Mouse (Mus musculus) kidney, adult 18-20 months (tissue): Measurements from ENCODE around the gene Krt27.

ENCODE experiments used
- DNase-seq: peaks from one replicate; pipeline ENCODE4 v3.0.0; 2021

The Krt27 gene

DNA sequence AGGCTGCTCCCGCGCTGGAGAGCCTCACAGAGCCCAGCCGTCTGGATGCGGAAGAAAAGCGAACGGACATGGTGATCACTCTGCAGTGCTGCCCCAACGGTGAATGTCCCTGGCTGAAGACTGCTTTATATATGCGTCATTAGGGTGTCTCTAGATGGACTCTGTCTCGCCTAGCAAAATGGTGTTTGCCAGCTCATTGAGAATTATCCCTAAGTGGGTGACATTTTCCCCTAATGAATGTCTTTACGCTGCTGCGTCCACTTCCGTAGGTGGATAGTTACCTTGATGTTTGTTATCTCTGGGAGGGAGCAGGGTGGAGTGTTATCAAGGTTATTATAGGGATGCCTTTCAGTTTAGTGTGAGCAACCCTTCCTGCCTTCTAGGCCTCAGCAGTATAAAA, at the start of gene Krt27:
Gene Krt27 (minus strand): TSS at position 101 of the 400 bp plus-strand sequence.
- no peak for DNase-seq

DNA sequence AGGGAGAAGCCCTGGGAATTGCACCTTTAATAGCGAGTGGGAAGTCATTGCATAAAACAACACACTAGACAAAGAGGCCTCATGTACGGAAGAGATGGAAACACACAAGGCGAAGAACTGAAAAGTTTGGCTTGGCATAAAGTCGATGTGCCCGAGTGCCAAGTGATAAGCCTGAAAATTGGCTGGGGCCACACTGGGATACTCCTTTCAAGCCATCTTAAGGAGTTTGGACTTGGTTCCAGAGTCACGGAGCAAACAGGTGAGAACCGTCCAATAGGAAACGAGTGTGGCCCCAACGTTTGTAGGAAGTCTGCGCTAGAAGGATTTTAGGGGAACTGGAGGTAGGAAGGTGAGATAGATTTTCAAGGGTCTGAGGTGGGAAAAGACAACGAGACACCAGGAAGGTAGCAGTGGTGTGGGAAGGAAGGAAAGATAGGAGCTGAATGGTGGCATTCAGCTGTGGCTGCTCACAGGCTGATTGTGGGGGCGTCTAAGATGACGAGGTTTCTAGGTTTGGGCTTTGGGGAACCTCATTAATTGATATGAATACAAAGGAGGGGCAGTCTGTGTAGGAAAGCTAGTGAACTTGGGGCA, 49.1 kb upstream of the Krt27 start:
- no peak for DNase-seq

DNA sequence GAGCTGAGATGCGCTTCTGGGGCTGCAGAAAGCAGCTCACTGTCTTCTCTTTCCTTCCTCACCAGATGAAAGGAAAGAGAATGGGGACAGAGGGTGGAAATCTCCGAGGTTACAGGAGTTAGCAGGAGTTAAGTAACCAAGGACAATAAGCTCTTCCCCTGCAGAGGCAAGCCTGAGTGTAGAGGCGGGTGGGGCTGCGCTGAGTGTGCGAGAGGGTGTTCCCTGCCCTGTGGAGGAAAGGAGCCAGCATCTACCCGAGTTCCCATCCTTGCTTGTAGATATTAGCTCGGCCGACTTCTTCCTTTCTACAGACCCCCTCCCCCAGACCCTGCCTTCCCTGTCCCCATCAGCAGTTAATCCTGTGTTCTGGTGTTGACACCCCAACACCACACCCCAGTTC, 47.9 kb upstream of the Krt27 start:
- no peak for DNase-seq

DNA sequence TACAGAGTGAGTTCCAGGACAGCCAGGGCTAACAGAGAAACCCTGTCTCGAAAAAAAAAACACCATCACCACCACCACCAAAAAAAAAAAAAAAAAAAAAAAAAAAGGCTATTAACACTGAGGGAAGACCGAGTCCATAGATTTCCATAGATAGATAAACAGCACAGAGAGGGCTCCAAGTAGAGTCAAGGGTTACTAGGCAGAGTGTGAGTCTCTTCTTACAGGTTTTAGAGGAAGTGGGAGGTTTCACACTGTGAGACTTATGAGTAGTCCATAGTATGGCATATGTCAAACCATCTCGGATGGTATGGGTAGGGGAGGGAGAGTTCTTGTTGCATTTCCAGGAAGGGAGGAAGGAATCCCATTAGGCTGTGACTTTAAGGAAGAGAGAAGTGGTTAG, 47.2 kb upstream of the Krt27 start:
- DNase-seq, result no peak

DNA sequence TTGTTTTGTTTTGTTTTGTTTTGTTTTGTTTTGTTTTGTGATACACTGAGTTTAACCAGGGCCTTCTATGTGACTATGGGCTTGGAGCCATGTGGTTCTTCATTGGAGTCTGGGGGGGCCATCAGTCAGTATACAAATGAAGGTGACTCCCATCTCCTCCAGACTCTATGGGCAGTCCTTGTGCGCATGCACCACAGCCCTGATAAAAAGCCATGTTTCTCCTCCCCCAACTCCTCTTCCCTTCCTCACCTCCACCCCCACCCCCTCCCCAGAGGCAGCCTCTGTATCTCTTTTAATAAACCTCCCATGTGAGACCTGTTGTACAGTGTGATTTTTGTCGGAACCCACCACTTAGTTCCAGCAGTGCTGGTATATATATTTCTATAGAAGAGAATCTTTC, 45.8 kb upstream of the Krt27 start:
- no peak for DNase-seq

DNA sequence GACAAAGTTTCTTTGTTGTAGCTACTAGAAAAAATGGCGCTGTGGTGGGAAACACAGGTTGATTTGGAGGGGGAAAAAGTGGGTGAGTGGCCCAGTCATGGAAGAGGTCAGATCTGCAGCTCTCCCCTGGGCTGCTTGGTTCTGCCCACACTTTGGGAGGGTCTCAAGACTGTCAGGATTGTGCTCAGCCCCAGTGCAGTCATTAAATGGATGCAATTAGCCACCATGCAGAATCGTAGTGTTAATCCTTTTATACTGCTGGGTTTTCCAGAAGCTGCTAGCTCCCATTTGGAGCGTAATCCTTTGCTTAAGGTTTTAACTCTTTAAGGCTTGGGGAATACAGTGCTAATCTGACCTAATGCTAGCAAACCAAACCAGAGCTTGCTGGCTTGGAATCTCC, 45.1 kb upstream of the Krt27 start:
- no peak for DNase-seq

DNA sequence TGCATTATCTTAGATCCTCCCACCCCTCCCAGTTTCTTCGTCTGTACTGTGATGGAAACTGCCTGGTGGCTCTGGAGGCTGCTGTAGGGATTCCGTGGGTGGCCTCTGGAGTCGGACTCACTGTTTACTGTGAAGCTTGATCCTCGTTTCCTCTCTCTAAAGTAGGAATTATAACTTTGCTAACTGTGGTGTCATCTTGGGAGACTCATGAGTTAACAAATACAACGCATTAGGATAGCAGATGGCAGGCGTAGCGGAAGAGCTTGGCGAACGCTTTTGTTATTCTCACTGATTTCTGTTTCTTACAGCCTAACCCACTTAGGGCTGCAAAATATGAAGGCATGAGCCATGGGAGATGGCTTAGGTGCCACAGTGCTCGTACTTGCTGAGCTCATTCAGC, 41.6 kb upstream of the Krt27 start:
- no peak for DNase-seq

DNA sequence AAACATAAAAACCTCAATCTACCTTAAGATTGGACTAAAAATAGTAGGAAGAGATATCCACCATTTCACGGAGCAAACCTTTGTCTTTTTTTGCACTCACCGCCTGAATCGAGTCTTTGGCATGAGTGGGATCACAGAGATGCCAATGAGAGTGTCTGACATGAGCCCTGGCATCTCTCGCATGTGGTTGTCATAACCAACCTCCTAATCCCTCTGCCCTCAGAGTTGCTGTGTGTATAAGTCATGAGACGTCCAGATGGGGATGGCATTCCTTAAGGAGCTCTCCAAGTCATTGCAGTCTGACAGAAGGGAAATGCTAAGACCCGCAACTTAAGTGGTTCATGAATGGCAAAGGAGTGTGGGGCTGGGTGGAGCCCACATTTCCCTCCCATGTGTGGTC, 40.5 kb upstream of the Krt27 start:
- no peak for DNase-seq

DNA sequence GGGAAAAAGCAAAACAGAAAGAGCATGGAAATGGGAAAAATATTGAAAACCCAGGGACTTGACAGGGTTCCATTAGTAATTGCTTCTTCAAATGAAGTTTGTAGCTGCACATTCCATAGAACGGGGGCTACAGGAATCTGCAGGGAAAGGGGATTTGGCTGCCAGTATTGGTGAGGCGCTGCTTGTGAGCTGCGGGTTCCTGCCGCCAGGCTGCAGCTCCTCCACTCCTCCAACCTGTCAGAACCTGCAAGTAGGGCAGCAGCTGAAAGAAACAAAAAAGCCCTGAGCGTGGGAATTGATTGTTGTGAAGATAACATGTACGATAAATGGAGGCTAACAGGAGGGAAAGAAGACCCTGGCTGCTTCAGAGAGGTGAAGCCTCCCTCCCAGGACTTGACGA, 40.0 kb upstream of the Krt27 start:
- DNase-seq, result no peak

DNA sequence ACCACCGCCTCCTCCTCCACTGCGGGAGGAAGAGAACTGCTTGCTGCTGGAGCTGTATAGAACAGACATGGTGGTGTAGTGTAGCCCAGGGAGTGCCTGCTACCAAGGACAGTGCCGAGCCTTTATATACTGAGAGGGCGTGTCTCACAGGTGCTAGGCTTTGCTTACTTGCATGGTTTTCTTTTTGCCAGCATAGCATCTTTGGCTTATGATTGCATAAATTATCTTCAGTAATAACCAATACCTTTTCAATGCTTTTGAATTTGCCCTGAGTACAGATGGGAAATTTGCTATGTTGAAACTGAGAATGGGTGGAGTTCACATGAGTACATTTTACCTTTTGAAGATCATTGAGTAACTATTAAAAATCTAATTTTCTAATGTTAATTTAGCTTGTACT, 38.4 kb upstream of the Krt27 start, which contains the start of gene Krt10:
Gene Krt10 (minus strand): TSS at position 101 of the 400 bp plus-strand sequence.
- no peak for DNase-seq

DNA sequence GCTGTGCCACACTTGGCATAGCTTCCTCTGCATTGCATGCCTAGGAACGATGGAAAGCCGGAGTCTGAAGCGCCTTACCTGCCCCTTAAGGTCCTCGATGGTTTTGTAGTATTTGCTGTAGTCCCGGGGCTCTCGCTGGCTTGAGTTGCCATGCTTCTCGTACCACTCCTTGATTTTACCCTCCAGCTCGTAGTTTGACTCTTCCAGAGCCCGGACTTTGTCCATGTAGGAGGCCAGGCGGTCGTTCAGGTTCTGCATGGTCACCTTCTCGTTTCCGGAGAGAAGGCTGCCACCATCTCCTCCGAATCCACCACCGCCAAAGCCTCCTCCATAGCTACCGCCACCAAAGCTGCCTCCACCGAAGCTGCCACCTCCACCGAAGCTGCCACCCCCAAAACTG, 37.8 kb upstream of the Krt27 start:
- peak; percentile 16 for DNase-seq

DNA sequence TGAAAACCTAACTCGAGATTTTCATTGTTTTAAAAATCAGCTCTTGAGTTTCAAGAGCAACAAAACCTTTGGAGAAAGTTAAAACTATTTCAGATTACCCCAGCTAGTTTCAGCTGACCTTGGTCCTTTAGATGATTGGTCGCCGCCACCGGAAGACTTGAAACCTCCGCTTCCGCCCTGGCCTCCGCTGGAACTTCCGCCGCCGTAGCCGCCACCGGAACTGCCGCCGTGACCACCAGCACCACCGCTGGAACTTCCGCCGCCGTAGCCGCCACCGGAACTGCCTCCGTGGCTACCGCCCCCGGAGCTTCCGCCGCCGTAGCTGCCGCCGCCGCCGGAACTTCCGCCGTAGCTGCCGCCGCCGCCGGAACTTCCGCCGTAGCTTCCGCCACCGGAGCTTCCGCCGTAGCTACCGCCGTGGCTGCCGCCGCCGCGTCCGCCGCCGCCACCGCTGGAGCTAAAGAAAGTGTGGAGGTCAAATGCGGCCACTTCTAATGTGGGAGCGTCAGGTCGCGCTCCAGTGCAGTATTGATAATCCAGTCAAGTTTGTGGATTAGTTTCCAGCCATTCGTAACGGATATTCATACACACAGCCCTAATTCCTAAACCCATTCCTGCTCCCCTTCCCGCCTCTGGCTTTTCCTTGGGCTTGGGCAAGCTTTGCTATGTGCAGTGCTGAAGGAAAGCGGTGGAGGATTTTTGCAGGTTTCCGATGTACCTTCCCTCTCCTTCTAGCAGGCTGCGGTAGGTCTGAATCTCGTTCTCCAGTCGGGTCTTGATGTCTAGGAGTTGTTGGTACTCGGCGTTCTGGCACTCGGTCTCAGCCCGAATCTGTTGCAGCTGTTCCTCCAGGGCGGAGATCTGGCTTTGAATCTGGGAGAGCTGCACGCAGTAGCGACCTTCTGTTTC, 35.2 kb upstream of the Krt27 start:
- peak; percentile 93 for DNase-seq

DNA sequence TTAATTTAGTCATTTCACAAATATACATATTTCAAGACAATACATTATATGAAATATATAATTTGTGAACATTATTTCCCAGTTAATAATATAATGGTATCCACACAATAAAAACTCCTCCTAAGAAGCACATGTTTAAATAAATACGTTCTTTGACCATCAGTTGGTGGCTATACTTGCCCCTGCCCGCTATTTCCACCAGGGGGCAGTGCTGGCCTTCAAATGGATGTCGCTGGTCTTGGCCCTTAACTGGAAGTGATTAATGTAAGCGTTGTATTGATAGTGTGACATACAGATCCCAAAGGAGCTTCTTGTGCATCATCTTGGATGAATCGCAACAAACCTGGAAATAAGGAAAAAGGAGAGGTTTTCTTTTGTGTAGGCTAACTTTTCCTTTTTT, 28.7 kb upstream of the Krt27 start:
- peak; percentile 70 for DNase-seq

DNA sequence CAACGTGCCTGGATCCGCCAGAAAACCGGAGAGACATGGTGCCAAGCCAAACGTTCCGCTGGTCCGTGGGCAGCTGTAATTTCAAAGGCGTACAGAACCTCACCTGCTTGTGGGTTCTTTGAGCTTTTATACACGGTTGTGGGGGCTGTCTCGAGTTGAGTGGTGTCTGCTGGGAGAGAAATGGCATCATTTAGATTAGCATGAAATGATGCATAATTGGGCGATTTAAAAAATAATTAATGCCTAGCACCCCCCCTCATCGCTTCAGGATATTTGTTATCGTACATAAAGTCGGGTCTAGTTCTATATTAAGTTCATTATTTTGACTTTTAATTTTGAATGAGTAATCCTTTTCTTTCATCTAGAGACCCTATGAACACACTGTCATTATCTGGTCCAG, 23.9 kb upstream of the Krt27 start, which contains the start of gene Krt28:
Gene Krt28 (minus strand): TSS at position 101 of the 400 bp plus-strand sequence.
- no peak for DNase-seq

DNA sequence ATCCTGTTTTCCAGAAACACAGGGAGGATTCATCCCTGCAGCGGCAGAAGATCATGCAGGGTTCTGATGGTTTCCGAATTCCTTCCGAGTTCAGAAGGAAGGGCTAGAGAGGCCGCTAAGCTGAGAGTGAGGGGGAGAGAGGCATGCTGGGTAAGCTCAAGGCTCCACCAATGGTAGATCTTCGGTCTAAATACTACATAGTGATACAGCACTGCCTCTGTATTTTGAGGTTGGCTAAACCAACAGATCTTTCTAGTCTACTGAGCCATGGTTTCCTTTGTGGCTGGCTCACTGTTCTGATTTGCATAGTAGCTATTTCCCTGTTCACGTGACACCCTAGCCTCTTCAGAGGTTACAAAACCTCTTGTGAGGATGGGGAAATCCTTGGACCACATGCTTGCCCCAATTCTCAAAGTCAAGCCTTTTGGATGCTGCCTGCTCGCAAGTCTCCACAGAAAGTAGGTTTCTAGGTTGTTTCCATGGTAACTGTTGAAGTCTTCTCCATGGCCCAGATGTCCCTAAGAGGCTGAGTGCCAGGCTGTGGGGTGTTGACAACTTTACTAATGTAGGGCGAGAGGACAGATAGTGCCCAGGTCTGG, 19.0 kb upstream of the Krt27 start:
- no peak for DNase-seq

DNA sequence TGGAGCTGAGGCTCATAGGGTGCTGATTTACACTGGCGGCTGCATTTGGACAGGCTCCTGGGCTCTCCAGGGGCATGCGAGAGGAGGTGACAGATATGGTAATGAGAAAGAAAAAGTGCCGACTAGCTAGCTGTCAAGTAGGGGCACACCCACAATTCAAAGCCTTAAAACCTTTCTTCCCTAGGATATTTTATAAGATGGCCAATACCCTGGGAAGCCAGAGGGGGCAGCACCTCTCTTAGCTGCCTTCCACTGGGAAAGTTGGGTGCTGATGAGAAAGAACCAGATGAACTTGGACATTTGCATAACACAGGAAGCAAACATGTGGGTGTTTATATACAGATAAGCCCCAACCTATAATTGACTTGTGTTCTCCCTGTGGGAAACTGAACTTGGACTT, 18.3 kb upstream of the Krt27 start:
- DNase-seq, result peak; percentile 14

DNA sequence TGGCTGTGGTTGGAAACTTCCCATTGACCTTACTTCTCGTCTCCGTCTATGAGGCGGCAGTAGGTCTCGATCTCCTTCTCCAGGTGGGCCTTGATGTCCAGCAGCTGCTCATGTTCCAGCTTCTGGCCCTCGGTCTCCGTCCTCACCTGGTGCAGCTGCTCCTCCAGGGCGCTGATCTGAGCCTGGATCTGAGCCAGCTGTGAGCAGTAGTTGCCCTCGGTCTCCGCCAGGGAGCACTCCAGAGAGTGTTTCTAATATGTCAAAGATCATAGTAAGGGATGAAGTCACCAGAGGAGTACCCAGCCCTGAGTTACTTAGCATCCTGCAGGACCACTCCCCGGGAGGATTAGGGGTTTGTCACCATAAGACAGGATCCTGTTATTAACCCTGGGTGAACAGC, 15.9 kb upstream of the Krt27 start:
- peak; percentile 26 for DNase-seq

DNA sequence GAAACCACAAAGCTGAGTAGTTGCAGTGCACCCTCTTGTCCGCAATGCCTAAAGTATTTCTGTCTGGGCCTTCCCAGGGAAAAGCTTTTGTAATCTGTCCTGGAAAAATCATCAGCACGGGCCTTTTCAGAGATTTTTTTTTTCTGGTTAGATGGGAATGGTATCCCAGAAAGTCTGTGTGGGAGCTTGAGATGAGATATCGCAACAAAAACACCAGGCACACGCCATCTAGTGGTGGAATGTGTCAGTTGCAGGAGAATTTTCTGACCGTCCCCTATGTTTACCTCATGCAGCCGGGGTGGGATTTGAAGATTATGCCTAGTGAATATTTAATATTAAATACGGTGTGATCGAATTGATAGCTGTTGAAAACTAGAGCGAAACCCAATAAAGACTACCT, 13.5 kb upstream of the Krt27 start:
- DNase-seq, result peak; percentile 7

DNA sequence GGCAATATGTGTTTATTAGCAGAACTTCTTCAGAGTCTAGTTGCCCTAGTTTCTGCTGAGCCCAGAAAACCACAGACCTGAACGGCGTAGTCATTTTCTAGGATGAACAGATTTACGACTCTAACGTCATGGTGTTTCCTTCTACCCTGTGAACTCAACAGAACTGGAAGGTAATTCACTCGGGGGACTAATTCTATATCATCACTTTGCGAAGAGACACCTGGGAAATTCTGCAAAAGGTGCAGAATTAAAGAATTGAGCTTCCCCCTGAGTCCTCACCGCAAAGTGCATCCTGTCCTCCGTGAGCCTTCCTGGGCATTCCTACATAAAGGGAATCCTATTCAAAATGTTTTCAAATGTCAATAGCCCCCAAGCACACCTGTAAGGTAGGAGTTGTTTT, 10.5 kb upstream of the Krt27 start:
- no peak for DNase-seq

DNA sequence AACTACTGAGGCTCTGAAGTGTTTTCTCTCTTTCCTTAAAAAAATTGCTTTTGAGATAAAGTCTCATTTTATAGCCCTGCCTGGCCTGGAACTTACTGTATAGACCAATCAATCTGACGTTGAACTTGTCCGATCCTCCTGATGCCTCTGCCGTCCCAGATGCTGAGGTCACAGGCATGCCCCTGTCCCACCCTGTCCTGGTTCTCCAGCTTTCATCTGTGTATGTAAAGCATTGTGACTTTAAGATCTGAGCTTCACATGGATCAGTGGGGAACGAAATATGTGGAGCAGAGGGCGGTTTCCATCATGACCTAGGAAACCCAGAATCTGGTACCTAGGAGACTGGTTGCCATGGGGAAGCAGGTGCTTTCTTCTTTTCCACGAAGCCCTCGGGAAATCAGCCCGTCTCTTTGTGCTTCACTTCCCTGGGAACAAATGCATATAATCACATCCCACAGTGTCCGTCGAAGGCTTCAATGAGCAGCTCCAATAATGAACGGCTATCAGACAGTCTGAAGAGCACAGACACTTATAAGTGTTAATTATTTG, 11.5 kb downstream of the Krt27 start:
- no peak for DNase-seq

DNA sequence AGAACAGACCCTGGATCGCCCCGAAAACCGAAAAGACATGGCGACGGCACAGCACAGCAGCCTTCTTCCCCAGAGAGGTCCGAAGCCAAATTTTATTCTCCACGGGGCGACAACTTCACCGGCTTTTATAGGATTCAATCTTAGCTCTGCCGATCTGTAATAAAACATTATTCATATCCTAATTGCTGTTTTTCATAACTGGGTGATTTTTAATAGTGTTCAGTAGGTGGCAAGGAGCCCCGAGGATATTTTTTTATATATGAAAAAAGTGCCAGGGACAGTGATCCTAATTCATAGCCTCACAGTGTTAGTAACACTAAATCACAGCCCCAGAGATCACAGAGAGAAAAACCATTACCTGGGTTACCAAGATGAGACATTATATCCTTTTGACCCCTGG, 13.0 kb downstream of the Krt27 start, which contains the start of gene Krt26:
Gene Krt26 (minus strand): TSS at position 101 of the 400 bp plus-strand sequence.
- DNase-seq, result no peak

DNA sequence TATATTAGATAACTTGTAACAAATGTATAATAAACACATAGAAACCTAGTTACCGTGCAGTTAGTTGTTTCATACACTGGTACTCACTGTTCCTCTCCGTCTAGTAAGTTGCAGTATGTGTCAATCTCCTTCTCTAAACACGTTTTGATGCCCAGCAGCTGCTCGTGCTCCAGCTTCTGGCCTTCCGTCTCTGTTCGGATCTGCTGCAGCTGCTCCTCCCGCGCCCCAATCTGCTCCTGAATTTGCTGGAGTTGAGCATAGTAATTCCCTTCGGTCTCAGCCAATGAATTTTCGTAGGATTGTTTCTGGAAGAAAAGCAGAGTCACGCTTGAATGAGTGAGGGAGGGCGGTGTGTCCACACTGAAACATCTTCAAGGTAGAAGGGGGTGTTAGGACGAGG, 17.5 kb downstream of the Krt27 start:
- DNase-seq, result no peak

DNA sequence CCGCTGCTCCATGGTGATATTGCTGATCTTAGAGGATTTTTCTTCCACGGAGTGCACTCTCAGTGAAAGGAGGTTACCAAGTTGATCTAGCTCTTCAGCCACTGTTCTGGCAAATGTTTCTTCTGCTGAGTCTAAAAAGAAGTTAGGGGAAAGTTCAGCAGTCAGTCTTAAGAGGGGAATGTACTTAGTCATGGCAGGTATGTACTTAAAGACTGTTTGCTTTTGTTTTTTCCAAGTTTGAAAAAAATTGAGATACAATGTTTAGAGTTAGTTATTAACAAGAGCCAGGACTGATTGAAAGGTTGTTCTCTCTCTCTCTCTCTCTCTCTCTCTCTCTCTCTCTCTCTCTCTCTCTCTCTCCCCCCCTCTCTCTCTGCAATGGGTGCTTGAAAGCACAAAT, 21.2 kb downstream of the Krt27 start:
- DNase-seq, result no peak

DNA sequence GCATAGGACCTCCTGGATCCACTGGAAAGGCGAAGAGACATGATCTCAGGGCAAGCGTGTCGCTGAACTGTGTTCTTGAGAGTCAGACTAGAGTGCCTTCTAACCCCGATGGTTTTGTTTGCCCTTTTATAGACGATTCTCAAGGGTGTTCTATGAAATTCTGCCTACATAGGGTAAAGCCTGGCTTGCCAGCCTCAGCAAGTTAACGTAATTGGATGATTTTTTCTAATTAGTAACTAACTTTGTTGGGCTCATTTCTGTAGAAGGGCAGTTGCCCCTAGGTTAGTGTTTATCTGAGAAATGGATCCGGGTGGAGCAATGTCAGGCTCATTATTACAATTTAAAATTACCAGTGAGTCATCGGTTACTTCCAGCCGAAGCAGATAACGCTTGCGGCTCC, 28.1 kb downstream of the Krt27 start, which contains the start of gene Krt25:
Gene Krt25 (minus strand): TSS at position 101 of the 400 bp plus-strand sequence.
- DNase-seq, result no peak
